Mouse (Mus musculus): ENCODE measurements around the gene Usp29.

The Usp29 gene

GRCm38 (mm10) chr7:6816706-6817376, 86.5 kb downstream of the Usp29 start:
- no peak for DNase-seq (ENCODE audit: low spot score in 2 of 2)

GRCm38 (mm10) chr7:6820296-6820695, 89.9 kb downstream of the Usp29 start:
- no peak for DNase-seq (ENCODE audit: low spot score in 2 of 2)

- DNase-seq (ENCODE audit: low spot score in 2 of 2): no peak
Measured at GRCm38 (mm10) chr7:6822633-6823032, 92.3 kb downstream of the Usp29 start.

- DNase-seq (ENCODE audit: low spot score in 2 of 2): no peak
Measured at GRCm38 (mm10) chr7:6823673-6824072, 93.3 kb downstream of the Usp29 start.

GRCm38 (mm10) chr7:6825966-6826647, 95.7 kb downstream of the Usp29 start:
- no peak for DNase-seq (ENCODE audit: low spot score in 2 of 2)

- no peak for DNase-seq (ENCODE audit: low spot score in 2 of 2)
Measured at GRCm38 (mm10) chr7:6829148-6829547, 98.8 kb downstream of the Usp29 start.

- DNase-seq (ENCODE audit: low spot score in 2 of 2): no peak
Measured at GRCm38 (mm10) chr7:6834950-6835349, 104.6 kb downstream of the Usp29 start.

GRCm38 (mm10) chr7:6835351-6835750, 105.0 kb downstream of the Usp29 start:
- no peak for DNase-seq (ENCODE audit: low spot score in 2 of 2)

GRCm38 (mm10) chr7:6837297-6837925, 107.0 kb downstream of the Usp29 start:
- no peak for DNase-seq (ENCODE audit: low spot score in 2 of 2)

GRCm38 (mm10) chr7:6837926-6838554, 107.7 kb downstream of the Usp29 start:
- no peak for DNase-seq (ENCODE audit: low spot score in 2 of 2)

- DNase-seq (ENCODE audit: low spot score in 2 of 2): no peak
Measured at GRCm38 (mm10) chr7:6840860-6841259, 110.5 kb downstream of the Usp29 start.

- DNase-seq (ENCODE audit: low spot score in 2 of 2): no peak
Measured at GRCm38 (mm10) chr7:6849495-6849894, 119.1 kb downstream of the Usp29 start.

- DNase-seq (ENCODE audit: low spot score in 2 of 2): no peak
Measured at GRCm38 (mm10) chr7:6850321-6850720, 119.9 kb downstream of the Usp29 start.

GRCm38 (mm10) chr7:6851256-6851655, 120.9 kb downstream of the Usp29 start:
- DNase-seq (ENCODE audit: low spot score in 2 of 2): no peak

GRCm38 (mm10) chr7:6851717-6852503, 121.5 kb downstream of the Usp29 start:
- no peak for DNase-seq (ENCODE audit: low spot score in 2 of 2)

- DNase-seq (ENCODE audit: low spot score in 2 of 2): no peak
Measured at GRCm38 (mm10) chr7:6855613-6856405, 125.4 kb downstream of the Usp29 start.

- no peak for DNase-seq (ENCODE audit: low spot score in 2 of 2)
Measured at GRCm38 (mm10) chr7:6858694-6859270, 128.4 kb downstream of the Usp29 start.

GRCm38 (mm10) chr7:6860689-6861088, 130.3 kb downstream of the Usp29 start:
- DNase-seq (ENCODE audit: low spot score in 2 of 2): no peak

GRCm38 (mm10) chr7:6866351-6866750, 136.0 kb downstream of the Usp29 start:
- no peak for DNase-seq (ENCODE audit: low spot score in 2 of 2)

- no peak for DNase-seq (ENCODE audit: low spot score in 2 of 2)
Measured at GRCm38 (mm10) chr7:6868831-6869230, 138.5 kb downstream of the Usp29 start.

GRCm38 (mm10) chr7:6869556-6869955, 139.2 kb downstream of the Usp29 start:
- DNase-seq (ENCODE audit: low spot score in 2 of 2): no peak
